Mouse (Mus musculus): ENCODE results near the gene Mapk13.

DNA sequence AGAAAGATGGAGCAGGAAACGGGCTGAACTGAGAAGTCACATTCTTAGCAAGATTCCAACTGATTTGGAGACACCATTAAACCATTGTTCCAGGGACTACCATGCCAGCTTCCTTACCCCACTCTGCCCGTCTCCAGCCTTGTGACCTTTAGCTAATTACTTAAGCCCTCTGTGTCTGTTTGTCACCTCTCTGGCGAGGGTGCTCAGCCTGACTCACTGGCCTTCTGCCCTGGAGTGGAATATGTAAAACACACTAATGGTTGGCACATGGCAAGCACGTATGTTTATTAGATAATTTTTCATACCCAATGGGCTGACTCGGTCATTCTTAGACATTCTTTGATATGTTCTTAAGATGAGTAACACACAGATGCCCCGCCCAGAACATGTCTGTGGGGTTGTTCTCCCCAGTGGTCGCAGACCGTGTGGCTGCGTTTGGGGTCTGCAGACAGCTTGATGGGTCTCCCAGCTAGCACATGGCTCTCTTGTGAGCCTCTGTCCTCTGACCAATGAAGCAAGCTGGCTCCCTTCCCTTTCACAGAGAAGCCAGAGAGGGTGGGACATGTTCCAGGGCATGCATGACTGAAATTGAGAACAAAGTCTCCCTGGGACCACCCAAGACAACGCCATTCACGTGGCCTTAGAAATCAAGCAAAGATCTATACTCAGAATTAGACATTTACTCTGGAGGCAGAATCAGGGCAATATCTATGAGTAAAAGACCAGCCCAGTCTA, 2.1 kb upstream of the Mapk13 start:
- TF ChIP-seq GATA1 (IDR thresholded peaks at IDR 0.05; ENCODE audit: low read depth, low read length) (no peak), POLR2AphosphoS2 (IDR thresholded peaks at IDR 0.05; ENCODE audit: low read length) (no peak), TAL1 (IDR thresholded peaks at IDR 0.05; ENCODE audit: low read length) (no peak), CTCF (IDR thresholded peaks at IDR 0.05 in 2 of 3, conservative IDR thresholded peaks at IDR 0.05 in 1 of 3; ENCODE audit: control insufficient read depth in 1 of 3, insufficient read depth in 1 of 3, low read depth in 2 of 3, low read length in 3 of 3, poor library complexity in 1 of 3, severe bottlenecking in 1 of 3) (no peak), MAFK (IDR thresholded peaks at IDR 0.05; ENCODE audit: borderline replicate concordance, low read depth, low read length) (no peak), ETS1 (IDR thresholded peaks at IDR 0.05; ENCODE audit: low read depth, low read length) (no peak), UBTF (IDR thresholded peaks at IDR 0.05; ENCODE audit: borderline replicate concordance, insufficient read depth, low read depth, low read length) (no peak), E2F4 (IDR thresholded peaks at IDR 0.05; ENCODE audit: borderline replicate concordance, low read depth, low read length) (no peak), MYC (IDR thresholded peaks at IDR 0.05; ENCODE audit: low read depth, low read length) (no peak), POLR2A (IDR thresholded peaks at IDR 0.05; ENCODE audit: control insufficient read depth in 1 of 2, insufficient read depth in 1 of 2, low read depth in 1 of 2, low read length in 2 of 2, poor library complexity in 1 of 2) (no peak), CHD2 (IDR thresholded peaks at IDR 0.05; ENCODE audit: low read length) (no peak), MAX (IDR thresholded peaks at IDR 0.05; ENCODE audit: low read length) (no peak)

Measured in MEL (cell line).